Mouse (Mus musculus) liver, embryonic 14.5 days (tissue): Measurements from ENCODE around the gene Ect2l. TPM values are rescaled to one million over a fixed set of nuclear protein-coding genes. Genes with fewer than 3 reads are reported as not detected.

Experiments
- ATAC-seq: fragments of 200-750 bp; cut with Nextera tagmentation; 2 replicates; pipeline ENCODE4 v1.8.0; 2017; ENCODE audit warnings: moderate number of reproducible peaks, mild to moderate bottlenecking, moderate library complexity; ENCODE audit not compliant: insufficient read depth
- DNase-seq, 3 experiments: peaks; one replicate each; pipeline ENCODE4 v3.0.0-alpha.2; 2012 to 2013; ENCODE audit warnings: low read depth in 3 of 3, low spot score in 3 of 3
- H3K27ac ChIP-seq: fragments of 300-500 bp; sonication (generic); 2 replicates; pipeline ENCODE4 v1.5.1; 2014; ENCODE audit warnings: moderate library complexity, mild to moderate bottlenecking, control low read depth, inconsistent platforms
- H3K27me3 ChIP-seq: fragments of 300-500 bp; sonication (generic); 2 replicates; pipeline ENCODE4 v1.6.1; 2014; ENCODE audit warnings: mild to moderate bottlenecking, low read length, moderate library complexity; ENCODE audit not compliant: control insufficient read depth, insufficient read depth
- H3K36me3 ChIP-seq: fragments of 300-500 bp; sonication (generic); replicated peaks from 2 replicates; pipeline ENCODE4 v1.6.1; 2014; ENCODE audit warnings: low read depth; ENCODE audit not compliant: control insufficient read depth, insufficient read depth
- H3K4me1 ChIP-seq, 2 experiments: fragments of 200-500 bp in 1 of 2; fragments of 300-500 bp in 1 of 2; sonication (generic) in 1 of 2; replicated peaks; 2 replicates each; pipeline ENCODE4 v1.6.1; 2012 to 2014; ENCODE audit warnings: antibody characterized with exemption in 1 of 2, inconsistent platforms in 1 of 2, low read length in 1 of 2; ENCODE audit not compliant: control insufficient read depth in 2 of 2, insufficient read depth in 2 of 2
- H3K4me2 ChIP-seq: fragments of 300-500 bp; sonication (generic); 2 replicates; pipeline ENCODE4 v1.6.1; 2014; ENCODE audit warnings: low read depth, mild to moderate bottlenecking, control low read depth, moderate library complexity
- H3K4me3 ChIP-seq, 2 experiments: fragments of 200-500 bp in 1 of 2; fragments of 300-500 bp in 1 of 2; sonication (generic) in 1 of 2; 2 replicates each; pipeline ENCODE4 v1.5.1; 2012 to 2014; ENCODE audit warnings: low read depth in 2 of 2, low read length in 2 of 2, mild to moderate bottlenecking in 2 of 2, control low read depth in 1 of 2, inconsistent platforms in 1 of 2, moderate library complexity in 1 of 2; ENCODE audit not compliant: insufficient read depth in 1 of 2
- H3K9ac ChIP-seq: fragments of 300-500 bp; sonication (generic); replicated peaks from 2 replicates; pipeline ENCODE4 v1.6.1; 2014; ENCODE audit warnings: mild to moderate bottlenecking, control low read depth, moderate library complexity
- H3K9me3 ChIP-seq: fragments of 300-500 bp; sonication (generic); 2 replicates; pipeline ENCODE4 v1.6.1; 2016; ENCODE audit warnings: low read length, mixed read lengths; ENCODE audit not compliant: control insufficient read depth
- CTCF ChIP-seq: IDR thresholded peaks from 2 replicates; pipeline ENCODE4 v1.5.1; 2016; ENCODE audit warnings: antibody characterized with exemption, low read depth, control low read depth
- EP300 ChIP-seq: IDR thresholded peaks from 2 replicates; pipeline ENCODE4 v1.6.1; 2016; ENCODE audit warnings: antibody characterized with exemption, low read depth
- WGBS: fragments of 180-500 bp; shearing (Covaris S2); extraction: QIAGEN DNeasy Blood & Tissue Kit; methylation state at CpG from one replicate; pipeline ENCODE4 v1.1.7; 2014; ENCODE audit not compliant: insufficient replicate concordance; 5-methylcytosine and 5-hydroxymethylcytosine counted together
- polyA plus RNA-seq, 2 experiments: library from polyadenylated mRNA; depleted of rRNA in 1 of 2; stranded (reverse) in 1 of 2; unstranded in 1 of 2; fragments of >200 nt; fragmentation: Nextera tagmentation in 1 of 2; extraction: Ambion mirVana in 1 of 2; gene quantifications; 2 replicates each; pipeline versions ENCODE4 v1.2.1 to v1.2.3; 2012 to 2014

The Ect2l gene
- polyA plus RNA-seq, 2 experiments = 0.06 to 0.08 TPM

DNA sequence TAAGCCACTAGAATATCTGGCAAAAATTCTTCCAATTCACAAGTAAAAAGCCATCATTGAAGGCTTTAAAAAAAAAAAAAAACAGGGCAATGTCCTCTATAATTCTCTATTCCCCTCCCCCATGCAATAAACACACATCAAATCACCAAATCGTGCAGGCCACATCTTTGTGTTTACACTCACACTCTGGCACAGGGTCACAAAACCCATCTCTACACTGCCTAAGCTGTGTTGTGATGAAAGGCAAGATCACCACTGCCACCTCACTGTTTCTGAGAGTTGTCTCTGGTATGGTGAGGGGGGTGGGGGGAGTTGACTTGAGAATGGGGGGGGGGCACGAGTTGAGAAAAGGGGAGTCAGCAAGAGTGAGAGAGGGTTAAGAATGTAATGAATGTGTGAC, 33.4 kb downstream of the Ect2l start:
- Histone ChIP-seq H3K9ac (no peak overlapping the region), H3K4me3 (no peak overlapping the region), H3K27ac (no peak overlapping the region), H3K4me1 (no peaks in the 10 kb centered on the region), H3K36me3 (no peaks in the 10 kb centered on the region), H3K4me2 (no peak overlapping the region), H3K9me3 (no peaks in the 10 kb centered on the region), H3K27me3 (no peaks in the 10 kb centered on the region)
- 26% methylated on average over 2 of the region's 2 CpGs for WGBS
- TF ChIP-seq CTCF = no peak
- TF ChIP-seq EP300 = no peak
- ATAC-seq (no peak), DNase-seq (no peak)

- 20% methylated on average over 7 of the region's 7 CpGs for WGBS
Measured at GRCm38 (mm10) chr10:18176722-18177121, 34.0 kb downstream of the Ect2l start.

GRCm38 (mm10) chr10:18175087-18175486, 35.6 kb downstream of the Ect2l start:
- no peaks in the 10 kb centered on the region for H3K4me1 ChIP-seq
- ATAC-seq = no peak
- H3K27me3 ChIP-seq = no peaks in the 10 kb centered on the region
- DNase-seq = no peak
- H3K4me3 ChIP-seq = no peak overlapping the region
- no peak for TF ChIP-seq EP300
- TF ChIP-seq CTCF = no peak
- 51% methylated on average over 6 of the region's 6 CpGs for WGBS
- H3K4me2 ChIP-seq = no peak overlapping the region
- no peaks in the 10 kb centered on the region for H3K9me3 ChIP-seq
- no peaks in the 10 kb centered on the region for H3K36me3 ChIP-seq
- H3K9ac ChIP-seq = no peak overlapping the region
- H3K27ac ChIP-seq = no peak overlapping the region

More at GRCm38 (mm10) chr10:18176722-18177121, 34.0 kb downstream of the Ect2l start:
- H3K4me2 ChIP-seq = no peak overlapping the region
- no peaks in the 10 kb centered on the region for H3K27me3 ChIP-seq
- no peak overlapping the region for H3K27ac ChIP-seq
- H3K4me3 ChIP-seq = no peak overlapping the region
- no peak overlapping the region for H3K9ac ChIP-seq
- ATAC-seq = no peak
- no peak for DNase-seq
- TF ChIP-seq CTCF (no peak), EP300 (no peak)
- no peaks in the 10 kb centered on the region for H3K9me3 ChIP-seq
- no peaks in the 10 kb centered on the region for H3K4me1 ChIP-seq
- no peaks in the 10 kb centered on the region for H3K36me3 ChIP-seq

DNA sequence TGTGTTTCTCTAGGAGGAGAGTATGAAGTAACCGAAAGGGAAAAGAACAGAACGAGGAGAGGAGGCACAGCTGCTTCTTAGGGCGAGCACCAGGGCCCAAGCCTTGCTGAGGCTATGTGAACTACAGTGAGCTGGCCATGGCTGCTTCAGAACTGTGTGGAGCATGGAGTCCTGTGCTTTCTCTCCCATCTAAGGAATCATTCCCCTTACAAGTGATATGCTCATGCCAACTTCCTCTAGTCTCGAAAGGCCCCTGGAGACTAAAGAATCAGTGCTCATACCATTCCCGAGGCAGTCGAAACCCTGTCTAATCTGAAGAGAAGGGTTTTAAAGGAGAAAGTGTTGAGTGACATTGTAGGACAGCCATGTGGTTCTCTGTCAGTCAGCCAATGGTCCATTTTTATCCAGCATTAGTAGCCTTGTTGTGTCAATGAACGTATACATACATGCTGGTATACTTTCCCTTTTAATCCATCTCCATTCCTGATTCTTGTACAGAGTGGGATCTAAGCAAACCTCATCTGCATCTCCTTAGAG, 48.2 kb downstream of the Ect2l start:
- ATAC-seq (no peak), DNase-seq (no peak)
- Histone ChIP-seq H3K4me3 (no peak overlapping the region), H3K4me2 (no peak overlapping the region), H3K27ac (no peak overlapping the region), H3K4me1 (no peaks in the 10 kb centered on the region), H3K36me3 (no peaks in the 10 kb centered on the region), H3K9me3 (no peaks in the 10 kb centered on the region), H3K9ac (no peak overlapping the region), H3K27me3 (no peaks in the 10 kb centered on the region)
- WGBS = 57% methylated on average over 7 of the region's 7 CpGs
- TF ChIP-seq CTCF (no peak), EP300 (no peak)

- no peaks in the 10 kb centered on the region for H3K9me3 ChIP-seq
- no peak overlapping the region for H3K4me3 ChIP-seq
- no peaks in the 10 kb centered on the region for H3K36me3 ChIP-seq
- H3K9ac ChIP-seq = no peak overlapping the region
- 52% methylated on average over 3 of the region's 3 CpGs for WGBS
- no peak overlapping the region for H3K4me2 ChIP-seq
- DNase-seq (no peak), ATAC-seq (no peak)
- no peaks in the 10 kb centered on the region for H3K27me3 ChIP-seq
- H3K4me1 ChIP-seq = no peaks in the 10 kb centered on the region
- H3K27ac ChIP-seq = no peak overlapping the region
- TF ChIP-seq CTCF (no peak), EP300 (no peak)
Measured at GRCm38 (mm10) chr10:18147224-18147623, 63.5 kb downstream of the Ect2l start.
